Mouse (Mus musculus) embryonic facial prominence, embryonic 15.5 days (tissue): Measurements from ENCODE around the gene Cacnb4. TPM values are rescaled to one million over a fixed set of nuclear protein-coding genes. Genes with fewer than 3 reads are reported as not detected.
A peak's percentile ranks its signal among the peaks of the same experiment; 100 is the strongest.

ENCODE experiments used
- ATAC-seq: fragments of 200-750 bp; cut with Nextera tagmentation; 2 replicates; pipeline ENCODE4 v1.8.0; 2017; ENCODE audit warnings: low read depth, moderate TSS enrichment; ENCODE audit not compliant: insufficient number of reproducible peaks, low FRiP score, low TSS enrichment
- H3K27ac ChIP-seq: fragments of 300-500 bp; sonication (generic); replicated peaks from 2 replicates; pipeline ENCODE4 v1.5.1; 2015; ENCODE audit warnings: mild to moderate bottlenecking, inconsistent platforms
- H3K27me3 ChIP-seq: fragments of 300-500 bp; sonication (generic); 2 replicates; pipeline ENCODE4 v1.6.1; 2015; ENCODE audit warnings: inconsistent platforms
- H3K36me3 ChIP-seq: fragments of 300-500 bp; sonication (generic); 2 replicates; pipeline ENCODE4 v1.6.1; 2015; ENCODE audit warnings: mild to moderate bottlenecking, inconsistent platforms
- H3K4me1 ChIP-seq: fragments of 300-500 bp; sonication (generic); 2 replicates; pipeline ENCODE4 v1.6.1; 2015; ENCODE audit warnings: inconsistent platforms
- H3K4me2 ChIP-seq: fragments of 300-500 bp; sonication (generic); replicated peaks from 2 replicates; pipeline ENCODE4 v1.6.1; 2015; ENCODE audit warnings: mild to moderate bottlenecking, inconsistent platforms
- H3K4me3 ChIP-seq: fragments of 300-500 bp; sonication (generic); replicated peaks from 2 replicates; pipeline ENCODE4 v1.5.1; 2015; ENCODE audit warnings: mild to moderate bottlenecking, inconsistent platforms
- H3K9ac ChIP-seq: fragments of 300-500 bp; sonication (generic); 2 replicates; pipeline ENCODE4 v1.6.1; 2015; ENCODE audit warnings: inconsistent platforms
- H3K9me3 ChIP-seq: fragments of 300-500 bp; sonication (generic); replicated peaks from 2 replicates; pipeline ENCODE4 v1.6.1; 2016; ENCODE audit warnings: inconsistent platforms
- WGBS: fragments of 180-500 bp; shearing (Covaris S2); methylation state at CpG from one replicate; pipeline ENCODE4 v1.1.7; 2015; 5-methylcytosine and 5-hydroxymethylcytosine counted together
- polyA plus RNA-seq: library from polyadenylated mRNA; unstranded; fragments of >200 nt; fragmentation: Nextera tagmentation; extraction: Ambion mirVana; gene quantifications from 2 replicates; pipeline ENCODE4 v1.2.1, GENCODE M21; 2015

Gene Cacnb4
- polyA plus RNA-seq, 1 experiment from 2014 or later = 2.2 TPM

- H3K36me3 ChIP-seq = no peaks in the 10 kb centered on the region
- peaks cover 24% of the 10 kb centered on the region for H3K4me1 ChIP-seq
- no peak overlapping the region for H3K27ac ChIP-seq
- WGBS = 52% methylated on average over 8 of the region's 8 CpGs
- no peaks in the 10 kb centered on the region for H3K9me3 ChIP-seq
- peak overlapping the region; percentile 64 for H3K4me2 ChIP-seq
- ATAC-seq = no peak
- peak overlapping the region; percentile 97 for H3K4me3 ChIP-seq
- no peaks in the 10 kb centered on the region for H3K27me3 ChIP-seq
- peak overlapping the region; percentile 92; the same call in 1 of the 2 replicates for H3K9ac ChIP-seq
These were observed 253.6 kb downstream of the Cacnb4 start for GRCm38 (mm10) chr2:52422871-52423610.

GRCm38 (mm10) chr2:52421197-52421596 is 255.4 kb downstream of the Cacnb4 start:
- H3K9ac ChIP-seq = no peak overlapping the region
- H3K4me1 ChIP-seq = peaks cover 24% of the 10 kb centered on the region
- no peaks in the 10 kb centered on the region for H3K27me3 ChIP-seq
- 64% methylated on average over 6 of the region's 6 CpGs for WGBS
- no peak overlapping the region for H3K27ac ChIP-seq
- H3K36me3 ChIP-seq = peaks cover 10% of the 10 kb centered on the region
- H3K4me2 ChIP-seq = no peak overlapping the region
- no peaks in the 10 kb centered on the region for H3K9me3 ChIP-seq
- no peak overlapping the region for H3K4me3 ChIP-seq
- no peak for ATAC-seq

- H3K4me2 ChIP-seq = no peak overlapping the region
- H3K27ac ChIP-seq = no peak overlapping the region
- H3K27me3 ChIP-seq = no peaks in the 10 kb centered on the region
- peaks cover 21% of the 10 kb centered on the region for H3K36me3 ChIP-seq
- no peak overlapping the region for H3K9ac ChIP-seq
- peaks cover 24% of the 10 kb centered on the region for H3K4me1 ChIP-seq
- H3K9me3 ChIP-seq = 0 out of 2 replicates have a peak, but pooled peaks cover 3% of the 10 kb centered on the region
- H3K4me3 ChIP-seq = no peak overlapping the region
- WGBS = 83% methylated on average over 7 of the region's 7 CpGs
- ATAC-seq = no peak
These were observed 256.5 kb downstream of the Cacnb4 start for GRCm38 (mm10) chr2:52420001-52420710.

- 77% methylated on average over 6 of the region's 6 CpGs for WGBS
These were observed 257.3 kb downstream of the Cacnb4 start for GRCm38 (mm10) chr2:52419295-52419694.

GRCm38 (mm10) chr2:52412524-52413037 is 264.1 kb downstream of the Cacnb4 start:
- 91% methylated on average over 5 of the region's 5 CpGs for WGBS
- H3K4me3 ChIP-seq = no peak overlapping the region
- no peak for ATAC-seq

More at GRCm38 (mm10) chr2:52419295-52419694, 257.3 kb downstream of the Cacnb4 start:
- Histone ChIP-seq H3K27me3 (no peaks in the 10 kb centered on the region), H3K4me1 (peaks cover 24% of the 10 kb centered on the region), H3K4me2 (no peak overlapping the region), H3K4me3 (no peak overlapping the region), H3K36me3 (peaks cover 23% of the 10 kb centered on the region), H3K9me3 (0 out of 2 replicates have a peak, but pooled peaks cover 3% of the 10 kb centered on the region), H3K27ac (no peak overlapping the region), H3K9ac (no peak overlapping the region)
- ATAC-seq = no peak

GRCm38 (mm10) chr2:52406480-52406879 is 270.2 kb downstream of the Cacnb4 start:
- H3K9ac ChIP-seq = no peak overlapping the region
- no peak overlapping the region for H3K4me3 ChIP-seq
- H3K9me3 ChIP-seq = peaks cover 12% of the 10 kb centered on the region
- 89% methylated on average over 1 of the region's 1 CpGs for WGBS
- peaks cover 58% of the 10 kb centered on the region for H3K36me3 ChIP-seq
- ATAC-seq = no peak
- H3K4me2 ChIP-seq = no peak overlapping the region
- no peaks in the 10 kb centered on the region for H3K27me3 ChIP-seq
- H3K4me1 ChIP-seq = no peaks in the 10 kb centered on the region
- H3K27ac ChIP-seq = no peak overlapping the region

More at GRCm38 (mm10) chr2:52412524-52413037, 264.1 kb downstream of the Cacnb4 start:
- no peaks in the 10 kb centered on the region for H3K4me1 ChIP-seq
- peaks cover 72% of the 10 kb centered on the region for H3K36me3 ChIP-seq
- no peaks in the 10 kb centered on the region for H3K27me3 ChIP-seq
- no peak overlapping the region for H3K9ac ChIP-seq
- peaks cover 16% of the 10 kb centered on the region for H3K9me3 ChIP-seq
- no peak overlapping the region for H3K27ac ChIP-seq
- H3K4me2 ChIP-seq = no peak overlapping the region

- no peak overlapping the region for H3K9ac ChIP-seq
- peaks cover 47% of the 10 kb centered on the region for H3K36me3 ChIP-seq
- peaks cover 5% of the 10 kb centered on the region for H3K9me3 ChIP-seq
- H3K27me3 ChIP-seq = no peaks in the 10 kb centered on the region
- H3K27ac ChIP-seq = no peak overlapping the region
- H3K4me1 ChIP-seq = no peaks in the 10 kb centered on the region
- WGBS = 93% methylated on average over 5 of the region's 5 CpGs
- ATAC-seq = no peak
- no peak overlapping the region for H3K4me2 ChIP-seq
- no peak overlapping the region for H3K4me3 ChIP-seq
These were observed 271.4 kb downstream of the Cacnb4 start for GRCm38 (mm10) chr2:52405238-52405637.

- Histone ChIP-seq H3K4me2 (no peak overlapping the region), H3K9ac (no peak overlapping the region), H3K9me3 (no peaks in the 10 kb centered on the region), H3K4me3 (no peak overlapping the region), H3K4me1 (no peaks in the 10 kb centered on the region), H3K36me3 (peaks cover 4% of the 10 kb centered on the region; the same call in 1 of the 2 replicates), H3K27me3 (no peaks in the 10 kb centered on the region), H3K27ac (no peak overlapping the region)
- ATAC-seq = no peak
- WGBS = 65% methylated on average over 5 of the region's 5 CpGs
These were observed 282.1 kb downstream of the Cacnb4 start for GRCm38 (mm10) chr2:52394529-52394928.

- Histone ChIP-seq H3K4me1 (no peaks in the 10 kb centered on the region), H3K27me3 (no peaks in the 10 kb centered on the region), H3K9me3 (no peaks in the 10 kb centered on the region), H3K4me2 (no peak overlapping the region), H3K27ac (no peak overlapping the region), H3K9ac (no peak overlapping the region), H3K4me3 (no peak overlapping the region), H3K36me3 (no peaks in the 10 kb centered on the region)
- whole genome bisulfite sequencing = 82% methylated on average over 2 of the region's 2 CpGs
- peak; percentile 39; the same call in 1 of the 2 replicates for ATAC-seq
These were observed 286.1 kb downstream of the Cacnb4 start for GRCm38 (mm10) chr2:52390415-52390975.

- H3K4me3 ChIP-seq = no peak overlapping the region
- ATAC-seq = no peak
- no peak overlapping the region for H3K9ac ChIP-seq
- H3K27me3 ChIP-seq = no peaks in the 10 kb centered on the region
- WGBS = 68% methylated on average over 3 of the region's 3 CpGs
- no peak overlapping the region for H3K27ac ChIP-seq
- no peak overlapping the region for H3K4me2 ChIP-seq
- H3K4me1 ChIP-seq = no peaks in the 10 kb centered on the region
- no peaks in the 10 kb centered on the region for H3K9me3 ChIP-seq
- no peaks in the 10 kb centered on the region for H3K36me3 ChIP-seq
These were observed 286.7 kb downstream of the Cacnb4 start for GRCm38 (mm10) chr2:52389975-52390374.

- WGBS = 79% methylated on average over 6 of the region's 6 CpGs
- H3K36me3 ChIP-seq = no peaks in the 10 kb centered on the region
- no peak overlapping the region for H3K9ac ChIP-seq
- no peak overlapping the region for H3K27ac ChIP-seq
- no peaks in the 10 kb centered on the region for H3K4me1 ChIP-seq
- no peak overlapping the region for H3K4me2 ChIP-seq
- no peak overlapping the region for H3K4me3 ChIP-seq
- ATAC-seq = no peak
- H3K27me3 ChIP-seq = no peaks in the 10 kb centered on the region
- no peaks in the 10 kb centered on the region for H3K9me3 ChIP-seq
These were observed 290.2 kb downstream of the Cacnb4 start for GRCm38 (mm10) chr2:52386451-52386850.
